Mouse (Mus musculus) telencephalon, adult 2 months (tissue): ENCODE measurements around the gene Olfr641.

Source experiments
- DNase-seq: peaks from one replicate; pipeline ENCODE4 v3.0.0-alpha.2; 2011; ENCODE audit warnings: low read depth, low spot score

Gene Olfr641

GRCm38 (mm10) chr7:104035145-104035544 lies at the start of gene Olfr641:
Olfr641 (plus strand) TSS chr7:104035445.
- no peak for DNase-seq

GRCm38 (mm10) chr7:103998446-103998845 lies 36.8 kb upstream of the Olfr641 start, which contains the start of gene Olfr638:
Olfr638 (plus strand) TSS chr7:103998746.
- no peak for DNase-seq

- no peak for DNase-seq
Observed at GRCm38 (mm10) chr7:103999124-103999523, 36.1 kb upstream of the Olfr641 start.

- DNase-seq = no peak
Observed at GRCm38 (mm10) chr7:104017203-104017602, 18.0 kb upstream of the Olfr641 start, which contains the start of gene Olfr639. Olfr639 (minus strand) TSS chr7:104017303.

- DNase-seq = no peak
Observed at GRCm38 (mm10) chr7:104018953-104019352, 16.3 kb upstream of the Olfr641 start.

GRCm38 (mm10) chr7:104021651-104022050 lies 13.6 kb upstream of the Olfr641 start:
- no peak for DNase-seq

- no peak for DNase-seq
Observed at GRCm38 (mm10) chr7:104025473-104025872, 9.8 kb upstream of the Olfr641 start, which contains the start of gene Olfr640. Olfr640 (minus strand) TSS chr7:104025573.

- DNase-seq = no peak
Observed at GRCm38 (mm10) chr7:104026978-104027377, 8.3 kb upstream of the Olfr641 start.

- DNase-seq = no peak
Observed at GRCm38 (mm10) chr7:104050745-104051144, 15.5 kb downstream of the Olfr641 start.

GRCm38 (mm10) chr7:104052566-104052965 lies 17.3 kb downstream of the Olfr641 start, which contains the start of gene Olfr642:
Olfr642 (minus strand) TSS chr7:104052666.
- no peak for DNase-seq

- no peak for DNase-seq
Observed at GRCm38 (mm10) chr7:104059215-104059614, 24.0 kb downstream of the Olfr641 start.

GRCm38 (mm10) chr7:104061345-104061744 lies 26.1 kb downstream of the Olfr641 start, which contains the start of gene 4930516K23Rik:
4930516K23Rik (minus strand) TSS chr7:104061445.
- no peak for DNase-seq

- DNase-seq = no peak
Observed at GRCm38 (mm10) chr7:104071769-104072168, 36.5 kb downstream of the Olfr641 start, which contains the start of gene Olfr644. Olfr644 (minus strand) TSS chr7:104071869.

GRCm38 (mm10) chr7:104085365-104085764 lies 50.1 kb downstream of the Olfr641 start, which contains the start of gene Olfr645:
Olfr645 (minus strand) TSS chr7:104085465.
- no peak for DNase-seq
